Mouse (Mus musculus): ENCODE results near the gene Peli2.
A peak's percentile ranks its signal among the peaks of the same experiment; 100 is the strongest.

Peli2 gene

GRCm38 (mm10) chr14:48126931-48127330, 6.3 kb downstream of the Peli2 start:
- peak; percentile 16 for DNase-seq

- peak; percentile 9 for DNase-seq
Measured at GRCm38 (mm10) chr14:48127609-48128185, 7.1 kb downstream of the Peli2 start.

DNA sequence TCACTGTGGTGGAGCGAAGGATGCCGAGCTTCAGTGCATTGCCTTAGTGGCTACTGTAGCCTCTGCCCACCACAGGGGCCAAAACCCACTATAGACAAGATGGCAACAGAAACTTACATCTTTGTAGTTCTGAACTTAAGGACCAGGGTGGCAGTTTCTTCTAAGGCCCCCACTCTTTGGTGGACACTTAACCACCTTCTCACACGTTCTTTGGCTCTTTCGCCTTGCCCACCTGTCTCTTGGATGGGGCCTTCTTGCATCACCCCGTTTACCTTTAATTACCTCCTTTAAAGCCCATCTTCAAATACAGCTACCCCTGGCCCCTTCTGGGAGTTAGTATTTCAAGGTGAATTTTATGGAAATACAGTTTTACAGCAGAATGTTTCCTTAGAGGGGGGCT, 8.1 kb downstream of the Peli2 start:
- no peak for DNase-seq

GRCm38 (mm10) chr14:48130021-48130420, 9.4 kb downstream of the Peli2 start:
- no peak for DNase-seq

- peak; percentile 13 for DNase-seq
Measured at GRCm38 (mm10) chr14:48130761-48131575, 10.3 kb downstream of the Peli2 start.

DNA sequence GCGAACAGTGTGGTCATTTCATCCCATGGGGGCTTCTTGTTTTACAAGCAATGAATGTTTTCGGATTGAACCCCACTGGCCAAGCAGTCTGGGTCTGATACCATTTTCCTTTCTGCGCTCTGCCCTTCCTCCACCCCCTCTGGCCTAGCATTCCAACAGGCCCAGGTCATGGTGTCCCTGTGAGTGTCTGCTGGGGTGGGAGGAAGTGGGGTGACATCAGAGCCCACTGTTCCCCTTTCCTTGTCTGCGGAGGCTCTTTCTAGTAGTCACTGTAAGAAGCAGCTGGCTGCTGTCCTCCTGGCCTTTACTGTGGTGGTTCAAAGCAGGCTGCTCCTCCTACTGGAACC, 10.9 kb downstream of the Peli2 start:
- DNase-seq, result peak; percentile 13

DNA sequence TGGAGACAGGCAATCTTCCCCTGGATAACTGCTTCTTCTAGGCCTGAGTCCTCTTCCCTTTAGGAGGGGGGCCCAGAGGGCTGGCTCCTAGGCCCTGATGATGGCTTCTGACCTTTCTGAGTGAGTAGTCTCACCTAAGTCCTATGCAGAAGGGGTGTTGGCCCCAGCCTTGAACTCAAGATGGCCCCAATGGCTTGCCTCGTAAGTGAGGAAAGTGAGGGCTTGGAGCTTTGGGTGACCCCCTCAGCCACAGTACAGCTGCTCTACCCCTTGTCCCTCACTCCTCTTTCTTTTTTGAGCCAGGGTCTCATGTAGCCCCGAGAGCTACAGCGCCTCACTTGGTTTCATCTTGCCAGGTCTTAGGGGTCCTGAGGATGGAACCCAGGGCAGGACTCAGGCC, 11.6 kb downstream of the Peli2 start:
- no peak for DNase-seq

DNA sequence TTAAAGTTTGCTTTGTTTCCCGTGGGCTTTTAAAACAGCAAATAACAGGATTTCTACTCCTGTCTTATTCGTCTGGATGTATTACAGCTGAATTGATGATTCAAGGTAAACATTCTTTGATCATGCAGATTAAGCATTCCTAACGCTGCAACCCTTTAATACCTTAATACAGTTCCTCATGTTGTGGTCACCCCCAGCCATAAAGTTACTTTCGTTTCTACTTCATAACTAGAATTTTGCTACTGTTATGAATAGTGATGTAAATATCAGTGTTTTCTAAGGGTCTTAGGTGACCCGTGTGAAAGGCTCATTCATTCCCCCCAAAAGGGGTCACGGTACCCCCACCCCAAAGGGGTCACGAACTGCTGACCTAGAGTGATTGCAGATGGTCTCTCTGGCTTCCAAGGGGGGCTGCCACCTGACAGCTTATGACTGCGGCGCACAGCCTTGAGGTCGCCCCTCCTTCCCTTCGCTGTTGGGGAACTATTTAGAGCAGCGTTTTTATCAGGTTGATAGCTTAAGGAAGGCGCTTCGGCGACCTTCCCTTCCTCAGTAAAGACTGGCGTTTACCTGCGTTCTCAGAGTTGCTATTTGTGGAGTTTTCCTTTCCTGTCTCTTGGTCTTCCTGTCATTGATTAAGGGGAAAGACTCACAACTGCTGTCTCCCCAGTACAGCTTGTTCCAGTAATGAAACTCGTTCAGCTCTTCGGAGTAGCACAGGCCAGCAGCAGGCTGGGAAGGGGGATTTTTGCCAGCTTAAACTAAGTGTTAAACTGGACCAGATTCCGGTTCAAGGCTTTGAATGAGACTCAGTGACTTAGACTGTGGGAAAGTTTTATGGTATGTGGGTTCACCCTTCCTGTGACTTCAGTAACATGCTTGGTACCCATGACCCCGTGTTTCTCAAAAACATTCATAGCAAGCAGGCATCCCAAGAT, 12.5 kb downstream of the Peli2 start:
- no peak for DNase-seq

- no peak for DNase-seq
Measured at GRCm38 (mm10) chr14:48134344-48134743, 13.7 kb downstream of the Peli2 start.

DNA sequence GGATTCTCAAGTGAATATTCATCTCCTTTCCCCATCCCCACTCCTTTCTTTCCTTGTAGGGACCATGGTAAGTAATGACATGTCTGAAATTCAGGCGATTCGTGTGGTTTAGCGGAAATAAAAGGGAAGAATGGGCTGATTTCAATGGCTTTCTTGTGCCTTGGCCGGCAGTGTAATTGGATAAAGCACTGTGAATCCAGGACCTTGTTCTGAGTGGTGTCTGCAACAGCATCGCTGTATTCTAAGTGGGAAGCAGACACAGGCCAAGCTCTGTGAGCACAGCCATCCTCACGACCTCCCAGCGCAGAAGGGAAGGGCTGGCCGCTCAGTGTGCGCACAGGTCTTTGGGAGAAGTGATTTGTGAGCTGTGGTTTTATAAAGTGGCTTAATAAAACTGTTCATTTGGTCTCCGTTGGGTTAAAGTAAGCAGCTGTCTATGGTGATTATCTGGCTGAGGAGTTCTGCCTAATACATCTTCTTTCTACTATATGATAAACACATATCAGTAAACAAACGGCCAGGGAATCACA, 15.3 kb downstream of the Peli2 start:
- no peak for DNase-seq

GRCm38 (mm10) chr14:48137731-48138130, 17.1 kb downstream of the Peli2 start:
- DNase-seq, result no peak

DNA sequence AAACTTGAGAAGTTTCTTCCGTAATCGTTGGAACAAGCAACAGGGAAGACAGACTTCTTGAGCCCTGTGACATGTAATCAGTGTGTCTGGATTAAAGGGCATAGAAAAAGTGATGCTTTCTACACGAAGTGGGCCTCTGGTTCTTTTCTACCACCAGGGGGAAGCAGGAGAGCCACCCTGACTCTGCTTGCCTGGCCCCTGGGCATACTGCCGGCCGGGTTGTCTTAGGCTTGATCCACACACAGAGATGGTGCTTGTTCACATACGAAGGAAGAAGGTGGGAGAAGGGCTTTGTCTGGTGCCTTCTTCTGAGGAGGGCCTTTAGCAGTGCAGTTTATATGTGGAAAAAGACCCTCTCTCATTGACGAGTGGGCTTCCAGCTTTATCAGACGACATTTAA, 17.5 kb downstream of the Peli2 start:
- peak; percentile 72 for DNase-seq

DNA sequence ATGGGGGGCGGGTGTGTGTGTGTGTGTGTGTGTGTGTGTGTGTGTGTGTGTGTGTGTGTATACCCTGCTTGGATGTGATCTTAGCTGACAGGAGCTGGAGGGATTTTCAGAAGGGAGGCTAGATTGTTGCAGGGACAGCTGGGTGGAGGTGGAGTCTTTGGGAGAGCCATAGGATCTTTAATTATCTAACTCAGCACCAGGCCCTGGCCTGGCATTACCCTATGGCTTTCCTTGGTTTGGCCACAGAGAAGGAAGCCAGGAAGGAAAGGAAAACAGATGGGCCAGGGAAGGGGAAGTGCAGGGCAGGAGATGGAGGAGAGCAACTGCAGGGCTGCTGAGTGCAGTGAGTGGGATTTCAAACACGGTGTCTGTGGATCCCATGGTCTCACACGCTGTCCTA, 18.8 kb downstream of the Peli2 start:
- DNase-seq, result peak; percentile 81

DNA sequence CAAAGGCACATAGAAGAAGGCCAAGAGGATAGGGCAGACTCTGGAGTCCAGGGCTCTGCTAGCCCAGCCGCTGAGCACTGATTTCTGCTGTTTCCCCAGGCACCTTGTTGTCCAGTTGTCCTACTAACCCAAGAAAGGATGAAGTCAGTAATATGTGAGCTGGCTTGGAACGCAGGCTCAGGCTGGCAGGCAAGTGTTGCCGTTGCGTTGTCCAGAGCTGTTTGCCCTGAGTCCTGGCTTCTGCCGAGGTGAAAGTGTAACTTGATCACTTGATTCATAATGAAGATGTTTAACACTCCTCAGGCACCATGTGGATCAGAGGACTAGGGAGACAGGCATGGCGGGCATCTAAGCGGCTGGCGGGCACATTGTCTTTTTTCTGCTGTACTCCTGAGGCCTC, 21.1 kb downstream of the Peli2 start:
- no peak for DNase-seq

GRCm38 (mm10) chr14:48142696-48143095, 22.1 kb downstream of the Peli2 start:
- DNase-seq, result no peak

DNA sequence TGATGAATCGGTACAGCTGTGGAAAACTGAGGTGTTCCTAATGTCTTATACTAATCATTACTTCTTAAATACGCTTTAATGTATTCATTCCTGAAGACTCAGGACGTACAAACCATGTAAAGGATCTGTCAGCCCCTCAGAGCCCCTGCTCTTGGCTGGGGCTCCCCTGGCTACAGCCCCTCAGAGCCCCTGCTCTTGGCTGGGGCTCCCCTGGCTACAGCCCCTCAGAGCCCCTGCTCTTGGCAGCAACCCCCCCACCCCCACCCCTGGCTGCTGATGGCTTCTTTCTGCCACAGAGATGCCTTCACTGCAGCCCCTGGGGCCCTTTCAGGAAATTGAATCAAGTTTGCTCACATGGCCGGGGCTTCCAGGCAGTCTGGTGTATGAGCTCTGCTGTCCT, 22.5 kb downstream of the Peli2 start:
- no peak for DNase-seq

- DNase-seq, result no peak
Measured at GRCm38 (mm10) chr14:48144330-48144729, 23.7 kb downstream of the Peli2 start.

DNA sequence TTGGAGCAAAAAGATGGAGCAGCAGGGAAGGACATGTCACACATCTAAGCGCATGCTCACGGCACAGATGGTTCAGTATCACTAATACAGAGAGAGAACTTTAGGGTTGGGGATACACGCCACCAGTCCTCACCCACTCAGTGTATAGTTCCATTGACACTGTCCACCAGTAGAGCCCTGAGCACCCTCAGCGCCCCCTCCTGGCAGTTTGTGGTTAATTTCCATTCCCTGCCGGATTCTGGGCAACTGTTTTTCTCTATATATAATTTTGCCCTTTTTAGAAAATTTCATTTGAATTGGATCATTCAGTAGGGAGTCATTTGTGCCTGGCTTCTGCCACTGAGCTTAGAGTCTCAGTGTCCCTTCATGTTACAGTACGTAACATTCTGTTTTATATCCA, 27.1 kb downstream of the Peli2 start:
- no peak for DNase-seq

DNA sequence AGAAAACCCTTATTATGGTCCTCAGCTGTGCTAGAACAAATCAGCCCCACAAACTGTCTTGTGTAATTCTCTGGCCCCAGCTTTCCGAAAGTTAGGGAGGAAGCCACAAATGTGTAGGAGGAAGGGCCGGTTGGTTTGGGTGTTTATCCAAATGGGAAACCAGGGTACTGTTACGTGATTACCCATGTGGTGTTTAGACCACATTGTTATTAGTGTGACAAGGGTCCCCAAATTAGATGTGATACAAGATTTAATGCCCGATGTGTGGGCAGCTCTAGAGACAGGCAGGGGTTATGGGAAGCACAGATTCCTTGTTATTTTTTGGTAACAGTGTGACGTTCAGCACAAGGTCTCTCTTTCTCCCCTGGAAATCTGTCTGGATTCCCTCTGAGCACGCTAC, 28.0 kb downstream of the Peli2 start:
- DNase-seq, result no peak

GRCm38 (mm10) chr14:48149351-48149750, 28.7 kb downstream of the Peli2 start:
- DNase-seq, result no peak

DNA sequence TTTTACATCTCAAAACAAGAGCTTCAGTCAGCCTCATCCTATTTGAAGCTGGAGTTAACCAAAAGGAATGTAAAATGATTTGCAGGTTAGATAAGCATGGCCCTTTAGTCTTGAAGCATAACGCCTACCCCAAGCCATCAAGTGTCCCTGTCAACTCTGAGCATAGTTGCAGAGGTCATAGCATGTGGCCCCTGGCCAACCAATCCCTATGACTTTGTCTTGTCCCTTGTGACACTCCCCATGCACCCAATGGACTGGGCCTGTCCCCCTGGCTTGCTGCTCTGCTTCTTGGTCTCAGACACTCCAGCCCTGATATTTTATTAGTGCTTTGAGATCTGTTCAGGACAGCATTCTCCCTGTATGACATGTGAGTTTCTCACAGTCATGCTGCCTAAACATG, 30.3 kb downstream of the Peli2 start:
- no peak for DNase-seq

DNA sequence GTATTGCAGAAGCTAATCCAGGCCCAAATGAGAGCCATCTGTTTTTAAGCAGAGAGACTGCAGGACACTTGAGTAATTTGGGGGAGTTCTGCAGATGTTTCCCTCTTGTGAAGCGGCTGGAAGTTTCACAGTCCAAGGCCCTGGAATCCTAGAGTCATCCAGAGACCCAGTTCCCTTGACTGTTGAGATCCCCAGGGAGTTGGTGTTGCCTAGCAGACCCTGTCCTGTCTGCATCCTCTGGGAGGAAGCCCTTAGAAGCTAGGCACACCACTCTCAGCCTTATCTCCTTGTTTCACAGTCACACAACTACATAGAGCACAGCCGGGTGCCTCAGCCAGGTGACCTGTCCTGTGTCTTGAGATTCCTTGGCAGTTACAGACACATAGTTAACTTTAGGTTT, 30.9 kb downstream of the Peli2 start:
- no peak for DNase-seq

GRCm38 (mm10) chr14:48153064-48153463, 32.4 kb downstream of the Peli2 start:
- DNase-seq, result no peak
